In the genomic region with DNA sequence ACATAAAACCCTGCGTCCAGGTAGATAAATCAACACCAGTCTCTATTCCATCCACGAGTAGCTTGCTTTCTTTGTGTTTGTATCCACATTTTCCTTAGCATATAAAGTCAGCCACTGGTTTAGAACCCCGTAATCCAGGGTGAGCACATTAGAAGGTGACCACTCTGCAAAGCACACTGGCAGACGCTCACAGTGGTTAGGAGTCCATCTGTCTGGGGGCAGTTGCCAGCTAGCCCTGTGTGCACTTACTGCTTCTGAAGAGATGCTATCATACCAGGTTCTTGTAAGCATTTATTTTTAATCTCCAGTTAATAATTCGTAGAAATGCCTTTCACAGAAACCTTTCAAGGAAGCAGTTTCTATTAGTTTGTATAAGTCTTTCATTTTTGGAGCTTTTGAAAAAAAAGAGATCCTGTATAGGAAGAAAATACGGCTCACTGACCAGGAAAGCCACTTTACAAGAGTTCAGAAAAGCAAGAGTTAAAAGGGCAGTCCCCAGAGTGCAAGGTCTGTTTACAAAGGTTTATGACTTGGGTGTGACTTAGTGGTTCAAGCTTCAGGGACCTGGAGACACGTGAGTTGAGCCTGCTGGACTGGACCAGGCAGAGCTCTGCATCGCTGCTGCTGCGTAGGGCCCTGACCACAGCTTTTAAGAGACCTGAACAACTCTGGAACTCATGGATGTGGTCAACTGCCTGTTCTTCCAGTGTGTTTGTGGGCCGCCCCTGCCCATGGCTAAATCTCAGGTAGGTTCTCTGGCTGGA, we compare ENCODE assay signal across 14 mouse cellular contexts.
DNase-seq lines count a peak whose midpoint lies in the region; ATAC-seq and TF ChIP-seq lines count a peak whose summit lies in the region.
"Had no signal": no experiment of that assay in that cellular context is flagged by ENCODE, and none has a peak within 500 bp of the region (broad histone marks: within the 10 kb centered on the region; RNA-seq: fewer than 3 reads in every experiment).

No protein-coding gene starts in this region.

- in situ Hi-C loops in Patski (cut with MboI; ENCODE audit: low pct_unique_long_range_greater_than_20kb), result no loop called here

- TF ChIP-seq POLR2A in cerebellum, adult 2 months (IDR thresholded peaks at IDR 0.05; ENCODE audit: borderline replicate concordance, insufficient read depth, low read length), result no peak

- no peaks in the 10 kb centered on the region for H3K27me3 ChIP-seq in cerebellum, adult 2 months (ENCODE audit: control insufficient read depth, insufficient read depth, low read length)
- no peaks in the 10 kb centered on the region for H3K27me3 ChIP-seq in Patski
- H3K27me3 ChIP-seq in lung, postnatal 0 days (replicated peaks; ENCODE audit: insufficient read depth, low read length), result no peaks in the 10 kb centered on the region
- H3K27me3 ChIP-seq: lung, embryonic 15.5 days; midbrain, embryonic 13.5 days; neural tube, embryonic 12.5 days had no signal

- WGBS in cerebellum, adult 2 months, result 65% methylated on average over 10 of the region's 10 CpGs
- 56% methylated on average over 10 of the region's 10 CpGs for WGBS in lung, postnatal 0 days

- H3K4me2 ChIP-seq in lung, postnatal 0 days (replicated peaks; ENCODE audit: low read depth, low read length), result no peak overlapping the region
- H3K4me2 ChIP-seq: lung, embryonic 15.5 days; midbrain, embryonic 13.5 days; neural tube, embryonic 12.5 days had no signal

- H3K4me1 ChIP-seq in cerebellum, adult 2 months (ENCODE audit: control insufficient read depth, insufficient read depth, low read length), result peaks cover 59% of the 10 kb centered on the region
- peaks cover 3% of the 10 kb centered on the region for H3K4me1 ChIP-seq in lung, postnatal 0 days (ENCODE audit: insufficient read depth, low read depth, low read length)

- POLR2A ChIA-PET in Patski (lab: Charles Lee), result no interaction called here

- H3K36me3 ChIP-seq in lung, postnatal 0 days (ENCODE audit: insufficient read depth, low read length), result no peaks in the 10 kb centered on the region
- H3K36me3 ChIP-seq: lung, embryonic 15.5 days; midbrain, embryonic 13.5 days had no signal

- DNase-seq in cerebellum, adult 2 months, result peak; percentile 33 to 52
- no peak for DNase-seq in cerebellum, adult 11 months
- DNase-seq in Patski (ENCODE audit: low read depth, low spot score), result no peak
- peak; percentile 82 for DNase-seq in kidney, adult 9 months
- DNase-seq in lung, postnatal 0 days (ENCODE audit: low spot score), result peak; percentile 74
- DNase-seq in right cerebral cortex, adult 2 months (ENCODE audit: low spot score in 2 of 2), result no peak
- DNase-seq in layer of hippocampus, postnatal 10 days (ENCODE audit: low spot score in 2 of 2), result no peak
- DNase-seq: gastrocnemius, postnatal 36 days; right cerebral cortex, postnatal 25 days had no signal

- H3K4me3 ChIP-seq in cerebellum, adult 2 months (replicated peaks; ENCODE audit: insufficient read depth, low read depth, low read length), result no peak overlapping the region
- H3K4me3 ChIP-seq in lung, postnatal 0 days (ENCODE audit: low read depth, low read length), result no peak overlapping the region
- H3K4me3 ChIP-seq: lung, embryonic 15.5 days; midbrain, embryonic 13.5 days; neural tube, embryonic 12.5 days had no signal

- H3K9me3 ChIP-seq in lung, postnatal 0 days (ENCODE audit: low read length), result no peaks in the 10 kb centered on the region
- H3K9me3 ChIP-seq: lung, embryonic 15.5 days; midbrain, embryonic 13.5 days; neural tube, embryonic 12.5 days had no signal

- 0 out of 2 replicates have a peak overlapping the region, but pooled peaks have one; percentile 13 for H3K27ac ChIP-seq in cerebellum, adult 2 months (ENCODE audit: insufficient read depth, low read length)
- H3K27ac ChIP-seq in lung, postnatal 0 days (ENCODE audit: low read length), result no peak overlapping the region
- H3K27ac ChIP-seq: lung, embryonic 15.5 days; midbrain, embryonic 13.5 days; neural tube, embryonic 12.5 days had no signal

- TF ChIP-seq EP300 in lung, postnatal 0 days (IDR thresholded peaks at IDR 0.05), result peak; percentile 49

- peak; percentile 26 for ATAC-seq in Patski
- peak; percentile 92 for ATAC-seq in lung, postnatal 0 days
- ATAC-seq in CD4-positive, CD25-positive, alpha-beta regulatory T cell, adult 4 months, result no peak
- ATAC-seq: inflammation-experienced regulatory T-cells, adult 6 months; midbrain, embryonic 13.5 days had no signal

- no peak for TF ChIP-seq CTCF in cerebellum, adult 2 months (IDR thresholded peaks at IDR 0.05; ENCODE audit: borderline replicate concordance, insufficient read depth, low read depth, low read length)
- TF ChIP-seq CTCF in Patski (IDR thresholded peaks at IDR 0.05), result no peak
- TF ChIP-seq CTCF in lung, postnatal 0 days (IDR thresholded peaks at IDR 0.05), result no peak

- CTCF ChIA-PET in Patski (lab: Charles Lee), result interaction anchor here (1.4 to 4.7 kb wide), 3 partner anchors 8 to 68 kb away, joined by 3 to 25 read pairs (median 7); no protein-coding TSS in a partner anchor

- H3K9ac ChIP-seq in lung, postnatal 0 days (replicated peaks; ENCODE audit: low read depth), result no peak overlapping the region
- H3K9ac ChIP-seq: lung, embryonic 15.5 days; midbrain, embryonic 13.5 days; neural tube, embryonic 12.5 days had no signal

Comparison
In these comparisons a context has a peak if more than half of its experiments do, and no peak if none do; other contexts are left out.
1. DNase-seq: peak in cerebellum, adult 2 months (2 of 2), kidney, adult 9 months (single experiment) and lung, postnatal 0 days (single experiment); none in cerebellum, adult 11 months (single experiment), Patski (single experiment), right cerebral cortex, adult 2 months (0 of 2) and layer of hippocampus, postnatal 10 days (0 of 2).